Mouse (Mus musculus) lung, postnatal 0 days (tissue): ENCODE measurements around the gene Ehmt2. TPM values are rescaled to one million over a fixed set of nuclear protein-coding genes. Genes with fewer than 3 reads are reported as not detected.
A peak's percentile ranks its signal among the peaks of the same experiment; 100 is the strongest.

Source experiments
- ATAC-seq: fragments of 200-750 bp; cut with Nextera tagmentation; 2 replicates; pipeline ENCODE4 v1.8.0; 2017; ENCODE audit warnings: moderate library complexity
- DNase-seq: peaks from one replicate; pipeline ENCODE4 v3.0.0-alpha.2; 2016; ENCODE audit warnings: low spot score
- H3K27ac ChIP-seq: fragments of 300-500 bp; sonication (generic); 2 replicates; pipeline ENCODE4 v1.5.1; 2014; ENCODE audit warnings: antibody characterized with exemption, mild to moderate bottlenecking, low read length, mixed read lengths
- H3K27me3 ChIP-seq: fragments of 300-500 bp; sonication (generic); replicated peaks from 2 replicates; pipeline ENCODE4 v1.6.1; 2014; ENCODE audit warnings: low read length, mixed read lengths; ENCODE audit not compliant: insufficient read depth
- H3K36me3 ChIP-seq: fragments of 300-500 bp; sonication (generic); 2 replicates; pipeline ENCODE4 v1.6.1; 2014; ENCODE audit warnings: low read length, mixed read lengths; ENCODE audit not compliant: insufficient read depth
- H3K4me1 ChIP-seq: fragments of 300-500 bp; sonication (generic); 2 replicates; pipeline ENCODE4 v1.6.1; 2014; ENCODE audit warnings: antibody characterized with exemption, low read depth, low read length, mixed read lengths; ENCODE audit not compliant: insufficient read depth
- H3K4me2 ChIP-seq: fragments of 300-500 bp; sonication (generic); replicated peaks from 2 replicates; pipeline ENCODE4 v1.6.1; 2014; ENCODE audit warnings: low read depth, mild to moderate bottlenecking, low read length, moderate library complexity, mixed read lengths
- H3K4me3 ChIP-seq: fragments of 300-500 bp; sonication (generic); 2 replicates; pipeline ENCODE4 v1.5.1; 2014; ENCODE audit warnings: low read depth, low read length
- H3K9ac ChIP-seq: fragments of 300-500 bp; sonication (generic); replicated peaks from 2 replicates; pipeline ENCODE4 v1.6.1; 2014; ENCODE audit warnings: low read depth, mild to moderate bottlenecking
- H3K9me3 ChIP-seq: fragments of 300-500 bp; sonication (generic); 2 replicates; pipeline ENCODE4 v1.6.1; 2016; ENCODE audit warnings: low read length, mixed read lengths
- CTCF ChIP-seq: IDR thresholded peaks from 2 replicates; pipeline ENCODE4 v1.5.1; 2016; ENCODE audit warnings: antibody characterized with exemption, mild to moderate bottlenecking
- EP300 ChIP-seq: IDR thresholded peaks from 2 replicates; pipeline ENCODE4 v1.6.1; 2016; ENCODE audit warnings: antibody characterized with exemption, mild to moderate bottlenecking, control low read depth
- WGBS: fragments of 180-500 bp; shearing (Covaris S2); extraction: QIAGEN DNeasy Blood & Tissue Kit; methylation state at CpG from one replicate; pipeline ENCODE4 v1.1.7; 2014; 5-methylcytosine and 5-hydroxymethylcytosine counted together
- polyA plus RNA-seq: library from polyadenylated mRNA; unstranded; fragments of >200 nt; fragmentation: Nextera tagmentation; extraction: Ambion mirVana; gene quantifications from 2 replicates; pipeline ENCODE4 v1.2.1, GENCODE M21; 2015

The Ehmt2 gene
- polyA plus RNA-seq, 1 experiment from 2014 or later, result 28.7 TPM

DNA sequence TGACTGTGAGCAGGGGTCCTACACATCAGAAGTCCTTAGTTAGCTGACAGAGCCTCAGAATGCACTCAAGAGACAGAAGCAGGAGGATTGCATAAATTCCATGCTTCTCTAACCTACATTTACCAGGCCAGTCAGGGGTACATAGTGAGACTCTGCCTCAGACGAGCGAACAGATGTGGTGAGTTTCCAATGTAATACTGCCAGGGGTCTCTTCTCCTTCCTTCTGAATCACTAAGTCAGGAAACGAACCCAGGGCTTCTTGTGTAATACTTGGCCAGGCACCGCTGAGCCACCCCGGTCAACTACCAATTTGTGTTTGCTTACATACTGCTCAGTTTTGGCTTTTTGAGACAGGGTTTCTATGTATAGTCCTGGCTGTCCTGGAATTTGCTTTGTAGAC is 10.3 kb upstream of the Ehmt2 start:
- DNase-seq, result no peak
- H3K4me1 ChIP-seq, result no peaks in the 10 kb centered on the region
- no peaks in the 10 kb centered on the region for H3K27me3 ChIP-seq
- WGBS, result 80% methylated on average over 5 of the region's 5 CpGs
- ATAC-seq, result no peak
- no peaks in the 10 kb centered on the region for H3K9me3 ChIP-seq
- H3K27ac ChIP-seq, result no peak overlapping the region
- H3K36me3 ChIP-seq, result no peaks in the 10 kb centered on the region
- no peak overlapping the region for H3K4me3 ChIP-seq
- no peak for TF ChIP-seq EP300
- H3K4me2 ChIP-seq, result no peak overlapping the region
- no peak overlapping the region for H3K9ac ChIP-seq

DNA sequence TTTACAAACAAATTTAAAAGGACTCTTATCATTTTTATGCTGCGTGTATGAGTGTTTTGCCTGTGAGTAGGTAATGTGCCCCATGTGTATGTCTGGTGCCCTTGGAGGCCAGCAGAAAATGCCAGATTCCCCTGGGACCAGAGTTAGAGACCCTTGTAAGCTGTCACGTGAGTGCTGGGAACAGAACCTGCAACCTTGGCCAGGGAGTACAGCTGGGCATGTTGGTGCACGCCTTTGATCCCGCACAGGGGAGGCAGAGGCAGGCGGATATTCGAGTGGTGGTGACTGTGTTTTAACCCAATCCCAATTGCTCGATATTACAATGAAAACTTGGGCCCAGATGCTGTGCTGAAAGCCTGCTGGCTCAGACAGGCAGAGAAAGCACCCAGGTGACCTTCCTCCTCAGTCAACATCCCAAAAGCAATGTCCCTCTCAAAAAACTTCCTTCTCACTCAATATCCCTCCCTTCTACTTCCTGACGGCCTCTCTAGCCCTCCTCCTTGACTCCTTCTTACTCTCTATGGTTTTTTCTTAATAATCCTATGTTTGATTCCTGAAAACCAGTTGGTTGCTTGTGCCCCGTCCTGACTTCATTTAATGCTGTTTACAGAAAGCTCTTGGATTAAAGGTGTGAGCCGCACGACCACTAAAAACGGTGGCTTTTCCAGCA is 8.1 kb upstream of the Ehmt2 start:
- Histone ChIP-seq H3K27ac (no peak overlapping the region), H3K27me3 (no peaks in the 10 kb centered on the region), H3K9ac (no peak overlapping the region), H3K4me1 (peaks cover 3% of the 10 kb centered on the region; the same call in 1 of the 2 replicates), H3K4me3 (no peak overlapping the region), H3K4me2 (no peak overlapping the region), H3K9me3 (no peaks in the 10 kb centered on the region), H3K36me3 (no peaks in the 10 kb centered on the region)
- TF ChIP-seq CTCF, result no peak
- no peak for TF ChIP-seq EP300
- DNase-seq (no peak), ATAC-seq (no peak)
- WGBS, result 82% methylated on average over 12 of the region's 12 CpGs

DNA sequence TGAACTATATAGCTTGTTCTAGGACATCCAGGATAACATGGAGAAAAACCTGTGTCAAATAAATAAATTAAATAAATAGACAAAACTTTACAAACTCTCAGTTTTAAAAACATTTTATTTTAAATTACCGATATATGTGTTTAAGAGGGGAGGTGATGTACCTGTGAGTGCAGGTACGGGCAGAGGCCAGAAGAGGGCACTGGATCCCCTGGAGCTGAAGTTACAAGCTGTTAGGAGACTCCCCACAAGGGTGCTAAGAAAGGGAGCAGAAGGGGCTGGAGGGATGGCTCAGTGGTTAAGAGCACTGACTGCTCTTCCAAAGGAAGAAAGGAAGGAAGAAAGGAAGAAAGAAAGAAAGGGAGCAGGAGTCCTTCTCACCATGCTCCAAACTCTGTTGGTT is 6.9 kb upstream of the Ehmt2 start:
- 94% methylated on average over 2 of the region's 2 CpGs for WGBS
- TF ChIP-seq EP300 (no peak), CTCF (peak; percentile 35)

DNA sequence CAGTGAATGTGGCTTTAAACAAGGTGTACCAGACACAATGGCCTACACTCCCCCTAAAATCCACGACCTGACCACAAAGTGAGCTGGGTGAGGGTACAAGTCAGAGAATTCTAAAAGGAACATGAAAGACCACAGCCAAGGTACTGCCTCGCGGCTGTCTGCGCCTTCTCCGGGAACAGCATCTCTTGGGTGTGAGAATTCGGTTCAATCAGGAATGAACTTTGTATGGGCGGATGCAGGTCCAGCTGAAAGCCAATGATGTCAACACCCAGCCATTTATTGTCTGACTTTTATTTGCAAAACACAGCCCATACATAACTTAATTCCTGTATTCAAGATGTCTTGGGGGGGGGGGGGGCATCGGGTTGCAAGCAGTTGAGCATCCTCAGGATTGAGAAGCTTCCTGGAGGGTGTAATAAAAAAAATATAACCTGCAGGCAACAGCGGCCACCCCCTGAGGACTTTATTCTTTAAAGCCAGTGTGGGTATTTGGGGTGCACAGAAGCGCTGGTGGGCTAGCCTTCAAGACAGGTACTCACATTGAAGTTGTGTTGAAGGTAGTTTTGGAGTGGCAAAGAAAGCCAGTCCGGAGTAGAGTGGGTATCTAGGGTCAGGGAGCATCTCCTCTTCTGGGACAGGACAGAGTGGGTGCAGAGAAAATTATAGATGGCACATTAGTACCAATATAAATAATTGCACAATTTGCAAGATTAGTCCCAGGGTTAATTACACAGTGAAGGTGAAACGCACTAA is 5.0 kb upstream of the Ehmt2 start:
- Histone ChIP-seq H3K9me3 (no peaks in the 10 kb centered on the region), H3K4me1 (peaks cover 3% of the 10 kb centered on the region; the same call in 1 of the 2 replicates), H3K4me2 (no peak overlapping the region), H3K9ac (no peak overlapping the region), H3K27ac (no peak overlapping the region), H3K36me3 (no peaks in the 10 kb centered on the region), H3K4me3 (no peak overlapping the region), H3K27me3 (no peaks in the 10 kb centered on the region)
- TF ChIP-seq EP300 (no peak), CTCF (no peak)
- ATAC-seq (no peak), DNase-seq (no peak)
- WGBS, result 76% methylated on average over 12 of the region's 12 CpGs

More for the DNA sequence above, 6.9 kb upstream of the Ehmt2 start:
- H3K4me1 ChIP-seq, result peaks cover 3% of the 10 kb centered on the region; the same call in 1 of the 2 replicates
- H3K36me3 ChIP-seq, result no peaks in the 10 kb centered on the region
- H3K9me3 ChIP-seq, result no peaks in the 10 kb centered on the region
- no peak overlapping the region for H3K27ac ChIP-seq
- no peak for ATAC-seq
- no peak overlapping the region for H3K4me2 ChIP-seq
- no peak overlapping the region for H3K9ac ChIP-seq
- DNase-seq, result no peak
- no peaks in the 10 kb centered on the region for H3K27me3 ChIP-seq
- no peak overlapping the region for H3K4me3 ChIP-seq

DNA sequence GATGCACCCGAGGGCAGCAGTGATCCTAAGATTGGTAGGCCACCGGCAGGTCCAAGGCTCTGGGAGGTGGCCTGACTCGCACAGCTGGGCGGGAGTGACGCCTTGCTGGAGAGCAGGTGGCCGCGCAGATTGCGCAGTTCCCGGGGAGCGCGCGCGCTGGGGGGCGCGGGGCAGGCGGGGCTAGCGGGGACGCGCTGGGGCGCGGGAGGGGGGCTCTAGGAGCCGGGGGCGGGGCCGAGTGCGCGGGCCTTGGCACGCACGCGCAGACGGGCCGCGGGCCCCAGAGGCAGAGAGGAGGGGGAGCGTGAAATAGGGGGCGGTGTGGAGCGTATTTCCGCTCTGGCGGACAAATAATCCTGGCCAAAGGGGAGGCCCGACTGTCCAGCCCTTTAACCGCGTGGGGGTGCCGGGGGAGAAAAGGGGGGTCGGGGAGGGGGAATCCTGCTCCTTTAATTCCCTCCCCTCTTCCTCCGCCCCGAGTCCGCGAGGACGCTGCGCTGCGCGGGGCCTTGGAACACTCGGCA is 4.1 kb upstream of the Ehmt2 start:
- peak overlapping the region; percentile 51 for H3K9ac ChIP-seq
- 4% methylated on average over 39 of the region's 51 CpGs for WGBS
- peak; percentile 97 for DNase-seq
- H3K4me1 ChIP-seq, result peaks cover 3% of the 10 kb centered on the region; the same call in 1 of the 2 replicates
- peak overlapping the region; percentile 66 for H3K27ac ChIP-seq
- TF ChIP-seq EP300 (no peak), CTCF (no peak; the same call in 1 of the 2 replicates)
- ATAC-seq, result peak; percentile 89
- peak overlapping the region; percentile 71 for H3K4me3 ChIP-seq
- no peaks in the 10 kb centered on the region for H3K27me3 ChIP-seq
- H3K9me3 ChIP-seq, result no peaks in the 10 kb centered on the region
- no peaks in the 10 kb centered on the region for H3K36me3 ChIP-seq
- peak overlapping the region; percentile 97 for H3K4me2 ChIP-seq

DNA sequence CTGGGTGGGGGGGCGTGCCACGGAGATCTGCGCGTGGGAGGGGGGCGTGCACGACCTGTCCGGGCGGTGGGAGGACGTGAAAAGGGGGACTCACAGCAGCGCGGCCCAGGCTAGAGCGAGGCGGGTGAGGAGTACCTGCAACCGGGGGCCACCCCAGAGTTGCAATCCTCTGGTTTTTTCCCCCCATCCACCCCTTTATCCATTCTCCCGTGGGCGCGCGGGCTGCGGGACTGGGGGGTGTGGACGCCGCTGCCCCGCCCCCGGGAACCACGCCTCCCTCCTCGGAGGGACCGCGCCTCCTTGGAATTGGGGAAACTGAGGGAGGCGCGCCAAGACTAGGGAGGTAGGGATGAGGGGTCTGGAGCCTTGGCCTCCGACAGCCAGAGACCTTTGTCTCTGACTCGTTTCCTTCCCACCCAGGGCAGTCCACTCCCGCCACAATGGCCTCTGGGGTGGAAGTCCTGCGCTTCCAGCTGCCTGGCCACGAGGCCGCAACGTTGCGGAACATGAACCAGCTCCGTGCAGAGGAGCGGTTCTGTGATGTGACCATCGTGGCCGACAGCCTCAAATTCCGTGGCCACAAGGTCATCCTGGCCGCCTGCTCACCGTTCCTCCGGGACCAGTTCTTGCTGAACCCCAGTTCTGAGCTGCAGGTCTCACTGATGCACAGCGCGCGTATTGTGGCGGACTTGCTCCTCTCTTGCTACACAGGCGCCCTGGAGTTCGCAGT is 3.3 kb upstream of the Ehmt2 start:
- peak overlapping the region; percentile 97 for H3K4me2 ChIP-seq
- DNase-seq, result peak; percentile 47
- peak overlapping the region; percentile 71 for H3K4me3 ChIP-seq
- H3K4me1 ChIP-seq, result peaks cover 3% of the 10 kb centered on the region; the same call in 1 of the 2 replicates
- peak overlapping the region; percentile 51 for H3K9ac ChIP-seq
- TF ChIP-seq CTCF (no peak), EP300 (no peak)
- H3K9me3 ChIP-seq, result no peaks in the 10 kb centered on the region
- no peaks in the 10 kb centered on the region for H3K36me3 ChIP-seq
- WGBS, result 14% methylated on average over 29 of the region's 51 CpGs
- no peak for ATAC-seq
- peak overlapping the region; percentile 66 for H3K27ac ChIP-seq
- no peaks in the 10 kb centered on the region for H3K27me3 ChIP-seq
